ENCODE assay signal across 8 mouse cellular contexts in the genomic region with DNA sequence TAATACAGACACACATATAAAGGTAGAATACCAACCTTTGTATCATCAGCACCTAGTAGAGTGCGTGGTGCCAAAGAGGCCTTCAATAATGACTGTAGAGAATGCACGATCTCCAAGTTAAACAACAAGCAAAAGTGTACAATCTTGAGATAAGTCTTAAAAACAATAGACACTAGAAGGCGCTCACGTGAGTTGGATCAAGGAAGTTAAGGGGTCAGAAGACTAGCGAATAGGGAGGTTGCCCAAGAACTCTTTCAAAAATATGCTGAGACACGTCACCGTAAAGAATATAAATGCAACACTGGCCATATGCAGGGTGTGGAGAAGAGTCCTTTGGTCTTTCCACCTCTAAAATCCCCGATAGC. TPM values are rescaled to one million over a fixed set of nuclear protein-coding genes. Genes with fewer than 3 reads are reported as not detected.
A peak's percentile ranks its signal among the peaks of the same experiment; 100 is the strongest.
DNase-seq lines count a peak whose midpoint lies in the region; ATAC-seq and TF ChIP-seq lines count a peak whose summit lies in the region.

No protein-coding gene starts in this region.

- H3K4me3 ChIP-seq in left cerebral cortex, adult 2 months = peak overlapping the region; percentile 86
- H3K4me3 ChIP-seq in bone marrow macrophage, adult 2 months (ENCODE audit: insufficient read depth, low read length) = peak overlapping the region; percentile 87
- H3K4me3 ChIP-seq in hindbrain, embryonic 13.5 days = peak overlapping the region; percentile 56

- no peaks in the 10 kb centered on the region; the same call in 1 of the 2 replicates for H3K36me3 ChIP-seq in hindbrain, embryonic 13.5 days

- H3K27me3 ChIP-seq in hindbrain, embryonic 13.5 days = no peaks in the 10 kb centered on the region

- 12% methylated on average over 8 of the region's 8 CpGs for WGBS in hindbrain, embryonic 13.5 days

- no peaks in the 10 kb centered on the region for H3K4me1 ChIP-seq in bone marrow macrophage, adult 2 months (ENCODE audit: control insufficient read depth, insufficient read depth, low read length)
- peaks cover 22% of the 10 kb centered on the region for H3K4me1 ChIP-seq in hindbrain, embryonic 13.5 days (replicated peaks)

- peak overlapping the region; percentile 100 for H3K27ac ChIP-seq in left cerebral cortex, adult 2 months
- H3K27ac ChIP-seq in bone marrow macrophage, adult 2 months (ENCODE audit: insufficient read depth, low read depth, low read length) = peak overlapping the region; percentile 83
- peak overlapping the region; percentile 70; the same call in 1 of the 2 replicates for H3K27ac ChIP-seq in hindbrain, embryonic 13.5 days

- no peak for DNase-seq in left cerebral cortex, adult 2 months (ENCODE audit: extremely low spot score in 1 of 2, low spot score in 2 of 2)
- no peak for DNase-seq in left cerebral cortex, adult 9 months (ENCODE audit: low spot score in 2 of 2)
- peak; percentile 7 for DNase-seq in lung, postnatal 25 days (ENCODE audit: low spot score)
- DNase-seq in adrenal gland, postnatal 10 days = no peak
- DNase-seq in urinary bladder, postnatal 4 days (ENCODE audit: low spot score in 2 of 2) = no peak
- DNase-seq in adipocyte (ENCODE audit: low spot score) = no peak

- TF ChIP-seq CTCF in left cerebral cortex, adult 2 months (IDR thresholded peaks at IDR 0.05) = no peak
- no peak for TF ChIP-seq CTCF in bone marrow macrophage, adult 2 months (IDR thresholded peaks at IDR 0.05; ENCODE audit: low read depth, low read length)

- TF ChIP-seq POLR2A in bone marrow macrophage, adult 2 months (IDR thresholded peaks at IDR 0.05; ENCODE audit: borderline replicate concordance, low read depth, low read length) = no peak

- ATAC-seq in hindbrain, embryonic 13.5 days (ENCODE audit: low FRiP score) = peak; percentile 8

- intact Hi-C loops in left cerebral cortex, adult 2 months (cut with DNase I) = loop anchor here (5.0 to 10.0 kb wide), 3 partner anchors 236 to 561 kb away; partner anchors contain the start of gene Rgs7bp

- H3K9ac ChIP-seq in hindbrain, embryonic 13.5 days = peak overlapping the region; percentile 87

- peak overlapping the region; percentile 67 for H3K4me2 ChIP-seq in hindbrain, embryonic 13.5 days

- H3K9me3 ChIP-seq in hindbrain, embryonic 13.5 days = no peaks in the 10 kb centered on the region

RNA-seq across cellular contexts. Expression of gene Cwc27, which starts 0.7 kb away (rescaled TPM):
- total RNA-seq in left cerebral cortex, adult 2 months (2021) = 10 to 100 TPM; 18.9 to 25.1 TPM
- polyA plus RNA-seq in bone marrow macrophage, adult 2 months (2012; ENCODE audit: insufficient read depth, insufficient read length, missing spikeins) = 15.6 and 15.9 TPM in 2 replicates
- polyA plus RNA-seq in hindbrain, embryonic 13.5 days (2015; fragmentation: Nextera tagmentation; extraction: Ambion mirVana) = 25.2 and 29.7 TPM in 2 replicates
- 10 to 100 TPM; 14.8 to 15.3 TPM for total RNA-seq in adrenal gland, postnatal 10 days (2021)

RNA-seq across cellular contexts. Expression of gene Srek1ip1, which starts 24.0 kb away (rescaled TPM):
- total RNA-seq in left cerebral cortex, adult 2 months (2021) = 10 to 100 TPM; 18.9 to 19.3 TPM
- polyA plus RNA-seq in bone marrow macrophage, adult 2 months (2012; ENCODE audit: insufficient read depth, insufficient read length, missing spikeins) = 30.0 and 33.6 TPM in 2 replicates
- 18.2 and 18.9 TPM in 2 replicates for polyA plus RNA-seq in hindbrain, embryonic 13.5 days (2015; fragmentation: Nextera tagmentation; extraction: Ambion mirVana)
- total RNA-seq in adrenal gland, postnatal 10 days (2021) = 10 to 100 TPM; 22.8 to 24.1 TPM

RNA-seq across cellular contexts. Expression of gene Shisal2b, which starts 47.4 kb away (rescaled TPM):
- total RNA-seq in left cerebral cortex, adult 2 months (2021) = under 1 TPM; 0.26 to 0.27 TPM
- polyA plus RNA-seq in bone marrow macrophage, adult 2 months (2012; ENCODE audit: insufficient read depth, insufficient read length, missing spikeins) = not detected in 2 replicates
- 1.3 and 1.7 TPM in 2 replicates for polyA plus RNA-seq in hindbrain, embryonic 13.5 days (2015; fragmentation: Nextera tagmentation; extraction: Ambion mirVana)
- not detected for total RNA-seq in adrenal gland, postnatal 10 days (2021)
